Mouse (Mus musculus) spleen, adult 10 weeks (tissue): Measurements from ENCODE around the gene Spib. TPM values are rescaled to one million over a fixed set of nuclear protein-coding genes. Genes with fewer than 3 reads are reported as not detected.

Experiments
- polyA plus RNA-seq: library from polyadenylated mRNA; stranded (reverse); fragments of 350-450 nt; fragmentation: Illumina TruSeq; extraction: RNeasy Lipid Tissue Mini Kit (QIAGEN cat#74804); gene quantifications from one replicate; pipeline ENCODE4 v1.2.3, GENCODE M21; 2015; ENCODE audit warnings: low replicate concordance; ENCODE audit not compliant: insufficient read depth

Spib gene
- polyA plus RNA-seq = 234 TPM

DNA sequence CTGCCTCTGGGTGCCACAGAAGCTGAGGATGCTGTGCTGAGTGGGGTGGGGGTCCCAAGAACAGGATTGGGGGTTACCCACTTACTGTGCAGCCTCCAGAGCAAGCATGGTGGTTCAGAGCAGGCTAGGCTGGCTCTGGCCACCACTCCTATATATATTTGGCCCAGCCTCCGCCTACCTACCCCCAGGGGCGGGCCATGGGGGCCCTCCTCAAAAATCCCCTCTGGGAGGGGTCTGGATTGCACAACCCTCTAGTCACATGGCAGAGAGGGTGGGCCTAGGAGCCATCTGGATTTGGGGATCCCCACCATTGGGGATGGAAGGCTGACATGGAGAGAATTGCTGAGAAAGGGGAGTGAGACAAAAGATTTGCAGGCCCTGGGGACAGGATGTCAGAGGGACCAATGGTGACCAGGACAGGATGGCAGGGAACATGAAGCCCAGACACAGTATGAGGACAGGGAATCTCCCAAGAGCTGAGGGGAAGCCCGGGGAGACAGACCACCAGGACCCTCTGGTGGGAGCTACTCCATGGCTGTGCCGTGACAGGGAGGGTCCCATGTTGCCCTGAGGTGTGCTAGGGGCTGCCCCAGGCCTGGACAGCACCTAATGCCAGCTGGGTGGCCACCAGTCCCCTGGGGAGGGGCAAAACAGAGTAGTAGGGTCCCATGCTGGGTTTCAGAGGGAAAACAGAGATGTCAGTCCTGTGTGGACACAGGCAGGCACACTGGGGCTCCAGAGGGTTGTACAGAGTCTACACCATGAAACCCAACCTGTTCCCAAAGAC lies at the start of gene Spib:
Spib (minus strand) TSS at position 126 of the 787 bp plus-strand sequence.

DNA sequence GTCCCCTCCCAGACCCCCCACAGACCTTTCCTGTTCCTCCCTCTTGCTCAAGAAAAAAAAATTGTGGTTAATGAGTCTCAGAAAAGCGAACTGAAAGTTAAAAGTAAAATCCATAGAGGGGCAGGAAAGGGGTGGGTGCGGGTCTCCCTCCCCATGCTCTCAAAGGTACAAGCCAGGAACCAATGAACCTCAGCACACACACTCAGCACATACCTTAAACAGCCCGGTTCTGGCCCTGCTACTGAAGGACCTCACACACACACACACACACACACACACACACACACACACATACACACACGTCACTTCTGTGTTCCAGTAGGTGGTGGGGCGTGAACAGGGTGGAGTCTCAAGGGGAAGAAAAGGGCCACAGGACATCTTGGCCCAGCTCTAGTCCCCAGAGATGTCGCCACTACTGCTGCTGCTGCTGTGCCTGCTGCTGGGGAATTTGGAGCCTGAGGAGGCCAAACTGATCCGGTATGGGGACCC lies 40.4 kb upstream of the Spib start, which contains the start of gene Napsa:
Napsa (plus strand) TSS at position 168 of the 489 bp plus-strand sequence.

DNA sequence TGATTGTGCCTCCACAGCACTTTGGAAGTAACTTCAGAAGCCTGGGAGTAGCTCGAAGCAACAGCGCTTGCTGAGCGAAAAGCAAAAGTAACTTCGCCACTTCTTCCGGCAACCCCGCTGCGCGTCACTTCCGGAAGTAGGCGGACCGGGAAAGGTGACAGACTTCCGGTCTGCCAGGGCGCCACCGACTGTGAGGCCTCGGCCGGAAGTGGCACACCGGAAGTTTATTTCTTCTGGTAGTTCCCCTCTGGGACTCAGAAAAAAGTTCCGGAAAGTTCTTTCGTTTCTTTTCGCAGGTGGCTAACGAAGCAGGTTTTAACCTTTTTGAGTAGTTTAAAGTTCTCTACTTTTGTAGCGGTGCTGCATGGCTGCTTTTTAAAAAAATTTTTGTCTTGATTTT lies 22.0 kb upstream of the Spib start, which contains the start of gene Nr1h2:
Nr1h2 (minus strand) TSS at position 126 of the 400 bp plus-strand sequence.

DNA sequence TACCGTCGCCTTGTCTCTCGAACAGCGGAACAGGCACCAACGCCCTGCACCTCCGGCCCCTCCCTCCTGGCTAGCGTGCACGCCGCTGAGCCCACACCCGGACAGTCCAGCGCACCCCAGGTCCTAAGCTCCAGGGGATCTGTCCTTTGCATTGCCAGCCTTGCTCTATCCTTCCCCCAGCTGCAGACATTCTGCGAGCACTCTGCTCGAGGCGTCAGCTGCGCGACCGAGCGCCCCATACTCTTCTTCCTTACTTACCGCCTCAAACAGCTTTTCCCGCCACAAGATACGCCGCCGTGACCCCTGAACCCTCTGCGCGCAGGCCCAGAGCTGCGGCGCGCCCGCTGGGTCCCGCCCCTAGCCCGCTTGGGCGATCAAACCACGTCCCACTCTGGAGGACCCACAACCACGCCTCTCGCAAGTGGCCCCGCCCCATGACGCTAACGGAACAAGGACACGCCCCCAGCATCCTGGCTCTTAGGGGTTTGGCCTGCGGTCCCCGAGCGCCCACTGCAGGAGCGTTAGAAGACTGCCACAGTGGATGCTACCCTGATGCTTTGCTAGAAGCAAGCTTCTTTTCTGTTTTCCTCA lies 16.7 kb upstream of the Spib start, which contains the start of gene Pold1:
Pold1 (minus strand) TSS at position 353 of the 591 bp plus-strand sequence.

DNA sequence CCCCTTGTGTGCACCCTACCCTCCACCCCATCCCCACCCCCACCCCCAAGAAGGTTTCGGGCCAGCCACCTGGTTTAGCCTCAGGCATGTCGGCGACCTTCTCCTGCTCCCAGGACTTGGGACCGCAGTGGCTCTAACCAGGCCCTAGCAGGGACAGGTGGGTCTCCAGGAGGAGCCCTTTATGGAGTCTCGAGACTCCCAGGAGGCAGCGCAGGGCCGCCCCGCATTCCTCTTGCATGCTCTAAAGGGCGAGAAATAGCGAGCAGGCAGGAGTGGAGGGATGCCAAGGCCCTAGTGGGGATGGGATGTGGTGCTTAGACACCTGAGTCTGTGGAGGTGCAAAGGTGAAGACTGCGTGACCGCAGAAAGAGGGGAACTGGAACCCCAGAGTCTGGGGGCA lies 7.4 kb downstream of the Spib start, which contains the start of gene Mybpc2:
Mybpc2 (minus strand) TSS at position 155 of the 400 bp plus-strand sequence.

DNA sequence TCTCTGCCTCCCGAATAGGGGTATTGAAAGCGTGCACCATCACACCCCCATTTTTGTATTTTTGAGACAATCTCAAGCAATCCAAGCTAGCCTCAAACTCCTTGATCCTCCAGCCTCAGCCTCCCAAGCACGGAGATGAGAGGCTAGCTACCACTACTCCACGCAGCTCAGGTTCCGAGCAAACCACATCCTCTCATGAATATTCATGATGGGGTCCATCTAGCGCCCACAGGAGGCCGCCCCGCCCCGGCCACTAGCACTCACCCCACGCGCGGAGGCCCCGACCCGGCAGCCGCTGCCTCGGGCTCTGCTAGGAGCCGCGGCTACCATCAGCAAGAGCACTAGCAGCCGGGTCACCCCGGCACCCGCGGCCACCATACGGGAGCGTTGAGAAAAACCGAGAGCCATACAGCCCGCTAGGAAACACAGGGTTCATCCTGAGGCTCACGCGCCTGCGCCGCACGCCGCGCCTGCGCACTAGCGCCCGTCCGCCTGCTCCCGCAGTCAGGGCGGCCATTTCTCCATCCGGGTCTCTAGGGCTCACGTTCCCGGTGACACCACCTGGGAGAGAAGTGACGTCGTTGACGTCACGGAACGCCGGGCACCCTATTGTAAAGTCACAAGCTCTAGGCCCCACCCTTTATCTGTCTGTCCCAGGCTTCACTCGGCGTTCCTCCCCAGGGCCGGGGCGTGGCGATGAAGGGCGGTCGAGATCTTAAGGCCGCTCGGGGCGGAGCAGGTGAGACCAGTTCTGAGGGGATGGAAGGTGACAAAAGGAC lies 35.7 kb downstream of the Spib start, which contains the start of the genes Emc10 and Fam71e1:
Emc10 (minus strand) TSS at position 538 of the 779 bp plus-strand sequence.
Fam71e1 (plus strand) TSS at position 590 of the 779 bp plus-strand sequence.

Other genes starting within 250 kb of the Spib start
- 2.6 TPM for gene Clec11a, start 225.2 kb downstream of the Spib start, polyA plus RNA-seq
- gene Shank1, start 221.8 kb downstream of the Spib start, polyA plus RNA-seq = 1.8 TPM
- gene Syt3, start 148.0 kb downstream of the Spib start, polyA plus RNA-seq = 0.28 TPM
- not detected for gene 1700008O03Rik, start 146.3 kb downstream of the Spib start, polyA plus RNA-seq
- gene Lrrc4b, start 103.1 kb downstream of the Spib start, polyA plus RNA-seq = not detected
- not detected for gene Aspdh, start 66.7 kb downstream of the Spib start, polyA plus RNA-seq
- 22.8 TPM for gene Josd2, start 64.1 kb downstream of the Spib start, polyA plus RNA-seq
- 16.3 TPM for gene Emc10, start 35.5 kb downstream of the Spib start, polyA plus RNA-seq
- gene Fam71e1, start 35.5 kb downstream of the Spib start, polyA plus RNA-seq = 1.3 TPM
- gene Mybpc2, start 7.4 kb downstream of the Spib start, polyA plus RNA-seq = 0.95 TPM
- 14.2 TPM for gene Pold1, start 16.8 kb upstream of the Spib start, polyA plus RNA-seq
- gene Nr1h2, start 21.9 kb upstream of the Spib start, polyA plus RNA-seq = 31.8 TPM
- gene Napsa, start 40.3 kb upstream of the Spib start, polyA plus RNA-seq = 205 TPM
- 1.2 TPM for gene Kcnc3, start 58.6 kb upstream of the Spib start, polyA plus RNA-seq
- not detected for gene Myh14, start 138.8 kb upstream of the Spib start, polyA plus RNA-seq
- not detected for gene Izumo2, start 176.7 kb upstream of the Spib start, polyA plus RNA-seq
- gene Vrk3, start 216.3 kb upstream of the Spib start, polyA plus RNA-seq = 43.6 TPM
- 1.3 TPM for gene Zfp473, start 219.0 kb upstream of the Spib start, polyA plus RNA-seq